Comparison of ENCODE assay signal across 11 mouse cellular contexts in genomic region chr7:57473811-57474525, GRCm38 (mm10). TPM values are rescaled to one million over a fixed set of nuclear protein-coding genes. Genes with fewer than 3 reads are reported as not detected.
DNase-seq lines count a peak whose midpoint lies in the region; ATAC-seq and TF ChIP-seq lines count a peak whose summit lies in the region.
"Had no signal": no experiment of that assay in that cellular context is flagged by ENCODE, and none has a peak within 500 bp of the region (broad histone marks: within the 10 kb centered on the region; RNA-seq: fewer than 3 reads in every experiment).

No protein-coding gene starts in this region.

- no peak overlapping the region for H3K9ac ChIP-seq in liver, adult 2 months (ENCODE audit: low read depth, low read length)
- H3K9ac ChIP-seq in liver, embryonic 11.5 days (ENCODE audit: low read depth, low read length) = no peak overlapping the region
- no peak overlapping the region for H3K9ac ChIP-seq in forebrain, embryonic 12.5 days
- H3K9ac ChIP-seq in limb, embryonic 11.5 days (ENCODE audit: low read length) = no peak overlapping the region

- 60% methylated on average over 4 of the region's 4 CpGs for WGBS in liver, adult 2 months
- WGBS in liver, embryonic 11.5 days = 65% methylated on average over 4 of the region's 4 CpGs
- 82% methylated on average over 4 of the region's 4 CpGs for WGBS in forebrain, embryonic 12.5 days
- 81% methylated on average over 4 of the region's 4 CpGs for WGBS in limb, embryonic 11.5 days

- H3K9me3 ChIP-seq in liver, embryonic 11.5 days (ENCODE audit: control insufficient read depth, low read length) = no peaks in the 10 kb centered on the region
- H3K9me3 ChIP-seq in forebrain, embryonic 12.5 days = no peaks in the 10 kb centered on the region
- no peaks in the 10 kb centered on the region for H3K9me3 ChIP-seq in limb, embryonic 11.5 days (ENCODE audit: control insufficient read depth, low read length)

- no peaks in the 10 kb centered on the region for H3K4me1 ChIP-seq in liver, adult 2 months (ENCODE audit: control insufficient read depth, insufficient read depth, low read length)
- H3K4me1 ChIP-seq in liver, embryonic 11.5 days (replicated peaks; ENCODE audit: control insufficient read depth, insufficient read depth, low read length) = no peaks in the 10 kb centered on the region
- H3K4me1 ChIP-seq in forebrain, embryonic 12.5 days = no peaks in the 10 kb centered on the region
- H3K4me1 ChIP-seq in limb, embryonic 11.5 days (ENCODE audit: control insufficient read depth, insufficient read depth, low read length) = no peaks in the 10 kb centered on the region

- H3K27me3 ChIP-seq in liver, adult 2 months (ENCODE audit: control insufficient read depth, insufficient read depth, low read length) = no peaks in the 10 kb centered on the region; the same call in 1 of the 2 replicates
- no peaks in the 10 kb centered on the region for H3K27me3 ChIP-seq in liver, embryonic 11.5 days (replicated peaks; ENCODE audit: control insufficient read depth, insufficient read depth, low read length)
- no peaks in the 10 kb centered on the region for H3K27me3 ChIP-seq in forebrain, embryonic 12.5 days
- H3K27me3 ChIP-seq in limb, embryonic 11.5 days (ENCODE audit: control insufficient read depth, insufficient read depth, low read length) = no peaks in the 10 kb centered on the region
- H3K27me3 ChIP-seq: Patski had no signal

- ATAC-seq in liver, embryonic 11.5 days (replicated peaks; ENCODE audit: low FRiP score) = no peak
- ATAC-seq in forebrain, embryonic 12.5 days (ENCODE audit: low FRiP score) = peak; percentile 46; the same call in 1 of the 2 replicates
- no peak for ATAC-seq in limb, embryonic 11.5 days (ENCODE audit: insufficient number of reproducible peaks, low FRiP score, low TSS enrichment, low read depth)
- ATAC-seq: Patski had no signal

- DNase-seq in liver, adult 2 months (ENCODE audit: extremely low read depth, low read depth, low spot score) = peak; percentile 8
- DNase-seq in liver, embryonic 11.5 days (ENCODE audit: low spot score) = no peak
- DNase-seq in brain, adult 2 months (ENCODE audit: low read depth, low spot score) = peak; percentile 92
- peak; percentile 57 for DNase-seq in kidney, adult 9 months
- DNase-seq in limb, embryonic 11.5 days (ENCODE audit: low spot score) = peak; percentile 44
- peak; percentile 60 for DNase-seq in right cerebral cortex, postnatal 25 days
- no peak for DNase-seq in thymus, postnatal 10 days (ENCODE audit: low spot score in 2 of 2)

- TF ChIP-seq CTCF in liver, adult 2 months (IDR thresholded peaks at IDR 0.05; ENCODE audit: low read depth, low read length) = no peak

- no peak overlapping the region for H3K4me2 ChIP-seq in liver, embryonic 11.5 days
- no peak overlapping the region for H3K4me2 ChIP-seq in forebrain, embryonic 12.5 days
- H3K4me2 ChIP-seq in limb, embryonic 11.5 days (ENCODE audit: low read depth, severe bottlenecking) = no peak overlapping the region

- no peak for TF ChIP-seq POLR2A in liver, adult 2 months (IDR thresholded peaks at IDR 0.05; ENCODE audit: extremely low read depth, insufficient read depth, low read length)

- H3K36me3 ChIP-seq in liver, adult 2 months (ENCODE audit: control insufficient read depth, insufficient read depth, low read length) = no peaks in the 10 kb centered on the region
- no peaks in the 10 kb centered on the region for H3K36me3 ChIP-seq in liver, embryonic 11.5 days (ENCODE audit: control insufficient read depth, insufficient read depth, low read length)
- no peaks in the 10 kb centered on the region for H3K36me3 ChIP-seq in forebrain, embryonic 12.5 days (replicated peaks)
- no peaks in the 10 kb centered on the region for H3K36me3 ChIP-seq in limb, embryonic 11.5 days (ENCODE audit: control insufficient read depth, insufficient read depth, low read length)

- H3K79me2 ChIP-seq in liver, adult 2 months (ENCODE audit: control insufficient read depth, insufficient read depth, low read length) = no peaks in the 10 kb centered on the region

- no peak overlapping the region for H3K27ac ChIP-seq in liver, adult 2 months (replicated peaks; ENCODE audit: insufficient read depth, low read depth, low read length)
- no peak overlapping the region for H3K27ac ChIP-seq in liver, embryonic 11.5 days (ENCODE audit: low read depth, low read length)
- no peak overlapping the region for H3K27ac ChIP-seq in forebrain, embryonic 12.5 days
- H3K27ac ChIP-seq in limb, embryonic 11.5 days (replicated peaks; ENCODE audit: low read depth, low read length) = no peak overlapping the region

- no peak overlapping the region for H3K4me3 ChIP-seq in liver, adult 2 months (ENCODE audit: insufficient read depth, low read depth, low read length)
- no peak overlapping the region for H3K4me3 ChIP-seq in liver, embryonic 11.5 days (ENCODE audit: low read depth, low read length)
- no peak overlapping the region for H3K4me3 ChIP-seq in forebrain, embryonic 12.5 days (replicated peaks)
- H3K4me3 ChIP-seq in limb, embryonic 11.5 days (ENCODE audit: low read depth, low read length) = no peak overlapping the region

RNA-seq across cellular contexts. Expression of gene Gabra5, which starts 35.9 kb away (rescaled TPM):
- not detected in 2 replicates for total RNA-seq in liver, adult 2 months (2014; rRNA removed)
- polyA plus RNA-seq in liver, adult 2 months (2012; rRNA removed) = not detected in 2 replicates
- 0.40 and 1.0 TPM in 2 replicates for polyA plus RNA-seq in liver, embryonic 11.5 days (2014; fragmentation: Nextera tagmentation; extraction: Ambion mirVana)
- 1.6 and 1.9 TPM in 2 replicates for polyA plus RNA-seq in forebrain, embryonic 12.5 days (2016; fragmentation: Nextera tagmentation; extraction: Ambion mirVana)
- 0.09 and 0.15 TPM in 2 replicates for polyA plus RNA-seq in limb, embryonic 11.5 days (2014; fragmentation: Nextera tagmentation; extraction: Ambion mirVana)
- polyA plus RNA-seq: heart, embryonic 16.5 days; Patski; small intestine, adult 2 months had no signal

RNA-seq across cellular contexts. Expression of gene Gabrb3, which starts 54.5 kb away (rescaled TPM):
- 0.27 and 0.28 TPM in 2 replicates for total RNA-seq in liver, adult 2 months (2014; rRNA removed)
- polyA plus RNA-seq in liver, adult 2 months (2012; rRNA removed) = 0.07 and 0.55 TPM in 2 replicates
- polyA plus RNA-seq in liver, embryonic 11.5 days (2014; fragmentation: Nextera tagmentation; extraction: Ambion mirVana) = 0.95 and 1.6 TPM in 2 replicates
- 11.9 and 17.9 TPM in 2 replicates for polyA plus RNA-seq in forebrain, embryonic 12.5 days (2016; fragmentation: Nextera tagmentation; extraction: Ambion mirVana)
- polyA plus RNA-seq in limb, embryonic 11.5 days (2014; fragmentation: Nextera tagmentation; extraction: Ambion mirVana) = 0.48 and 0.69 TPM in 2 replicates

Comparison
In these comparisons a context has a peak if more than half of its experiments do, and no peak if none do; other contexts are left out.
1. DNase-seq: peak in liver, adult 2 months (single experiment), brain, adult 2 months (single experiment), kidney, adult 9 months (single experiment), limb, embryonic 11.5 days (single experiment) and right cerebral cortex, postnatal 25 days (single experiment); none in liver, embryonic 11.5 days (single experiment) and thymus, postnatal 10 days (0 of 2).